Mouse (Mus musculus) ES-Bruce4 (cell line): Measurements from ENCODE around the gene Abcf1.

Experiments used
- CTCF ChIP-seq: IDR thresholded peaks from one replicate; pipeline ENCODE4 v1.8.1; 2011; ENCODE audit warnings: low read depth, low read length
- EP300 ChIP-seq: IDR thresholded peaks from 2 replicates; pipeline ENCODE4 v1.6.1; 2011; ENCODE audit warnings: low read depth, low read length; ENCODE audit not compliant: insufficient read depth
- POLR2A ChIP-seq: IDR thresholded peaks from one replicate; pipeline ENCODE4 v1.8.1; 2011; ENCODE audit warnings: low read length; ENCODE audit not compliant: insufficient read depth

DNA sequence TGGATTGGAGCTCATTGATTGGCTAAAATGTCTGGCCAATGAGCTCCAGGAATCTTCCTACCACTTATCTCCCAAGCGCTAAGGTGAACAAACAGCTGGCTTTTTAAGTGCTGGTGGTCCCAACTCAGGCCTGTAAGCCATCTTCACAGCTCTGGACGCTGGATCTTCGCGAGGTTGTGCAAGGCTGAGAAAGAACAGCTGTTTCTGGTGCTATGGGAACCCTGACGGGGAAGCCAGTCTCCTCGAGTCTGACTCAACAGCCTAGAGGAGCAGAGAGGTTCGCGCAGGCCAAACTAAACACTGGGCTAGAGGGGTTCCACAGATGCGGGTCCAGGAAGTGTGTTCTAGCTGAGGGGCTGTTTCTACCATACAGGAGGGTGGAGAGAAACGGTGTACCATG lies 22.2 kb upstream of the Abcf1 start:
- TF ChIP-seq CTCF, result no peak
- TF ChIP-seq POLR2A, result no peak
- TF ChIP-seq EP300, result no peak
